Mouse (Mus musculus): ENCODE measurements around the gene Gnb2.

DNA sequence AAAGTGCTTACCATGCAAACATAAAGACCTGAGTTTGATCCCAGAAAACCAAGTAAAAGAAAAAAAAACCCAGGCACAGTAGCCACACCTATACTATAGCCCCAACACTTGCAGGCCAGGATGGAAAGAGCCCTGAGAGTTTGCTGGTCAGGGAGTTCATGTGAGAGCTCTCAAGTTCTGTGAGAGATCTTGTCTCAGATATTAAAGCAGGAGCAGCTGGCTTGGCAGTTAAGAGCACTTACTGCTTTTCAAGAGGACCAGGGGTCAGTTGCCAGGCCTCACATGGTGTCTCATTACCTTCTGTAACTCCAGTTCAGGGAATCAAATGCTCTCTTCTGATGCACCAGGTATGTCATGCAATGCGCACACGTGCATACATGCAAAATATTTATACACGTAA lies 1.5 kb upstream of the Gnb2 start:
- TF ChIP-seq GATA1 (IDR thresholded peaks at IDR 0.05; ENCODE audit: borderline replicate concordance, low read length) (no peak), FLI1 (IDR thresholded peaks at IDR 0.05; ENCODE audit: low read length) (no peak)
